Comparison of ENCODE assay signal across 13 mouse cellular contexts in genomic region chr11:118773076-118773583, GRCm38 (mm10).
DNase-seq lines count a peak whose midpoint lies in the region; ATAC-seq and TF ChIP-seq lines count a peak whose summit lies in the region.
"Had no signal": no experiment of that assay in that cellular context is flagged by ENCODE, and none has a peak within 500 bp of the region (broad histone marks: within the 10 kb centered on the region; RNA-seq: fewer than 3 reads in every experiment).

No protein-coding gene starts in this region.

- ATAC-seq in frontal cortex, adult (ENCODE audit: low TSS enrichment), result peak; percentile 58
- ATAC-seq in hindbrain, postnatal 0 days, result no peak
- no peak for ATAC-seq in neural tube, embryonic 15.5 days (ENCODE audit: low FRiP score)
- ATAC-seq in inflammation-experienced regulatory T-cells, adult 6 months, result no peak

- H3K4me3 ChIP-seq in hindbrain, postnatal 0 days (ENCODE audit: low read length), result no peak overlapping the region
- no peak overlapping the region for H3K4me3 ChIP-seq in neural tube, embryonic 15.5 days (replicated peaks)
- H3K4me3 ChIP-seq: heart, adult 2 months had no signal

- no peaks in the 10 kb centered on the region for H3K9me3 ChIP-seq in hindbrain, postnatal 0 days (ENCODE audit: low read length)
- H3K9me3 ChIP-seq in neural tube, embryonic 15.5 days (replicated peaks), result no peaks in the 10 kb centered on the region

- no peaks in the 10 kb centered on the region for H3K27me3 ChIP-seq in hindbrain, postnatal 0 days (ENCODE audit: insufficient read depth, low read length)
- H3K27me3 ChIP-seq in neural tube, embryonic 15.5 days (replicated peaks), result no peaks in the 10 kb centered on the region

- no peak overlapping the region for H3K4me2 ChIP-seq in hindbrain, postnatal 0 days (ENCODE audit: low read depth, low read length)
- no peak overlapping the region for H3K4me2 ChIP-seq in neural tube, embryonic 15.5 days
- H3K4me2 ChIP-seq: lung, embryonic 14.5 days had no signal

- H3K27ac ChIP-seq in hindbrain, postnatal 0 days, result peak overlapping the region; percentile 32; the same call in 1 of the 2 replicates
- H3K27ac ChIP-seq in neural tube, embryonic 15.5 days (replicated peaks), result peak overlapping the region; percentile 84
- H3K27ac ChIP-seq: heart, adult 2 months had no signal

- no peaks in the 10 kb centered on the region for H3K36me3 ChIP-seq in hindbrain, postnatal 0 days (ENCODE audit: insufficient read depth, low read length)
- H3K36me3 ChIP-seq in neural tube, embryonic 15.5 days, result no peaks in the 10 kb centered on the region

- peaks cover 16% of the 10 kb centered on the region for H3K4me1 ChIP-seq in hindbrain, postnatal 0 days (ENCODE audit: insufficient read depth, low read length)
- H3K4me1 ChIP-seq in neural tube, embryonic 15.5 days, result peaks cover 73% of the 10 kb centered on the region

- no peak overlapping the region for H3K9ac ChIP-seq in hindbrain, postnatal 0 days (replicated peaks; ENCODE audit: low read length)
- H3K9ac ChIP-seq in neural tube, embryonic 15.5 days (replicated peaks), result no peak overlapping the region
- H3K9ac ChIP-seq: lung, embryonic 14.5 days had no signal

- DNase-seq in frontal cortex, postnatal 14 days (ENCODE audit: low spot score in 2 of 2), result no peak
- peak; percentile 73 for DNase-seq in right cerebral cortex, adult 18-20 months
- DNase-seq in right cerebral cortex, postnatal 36 days (ENCODE audit: low spot score in 2 of 2), result no peak
- DNase-seq in hindbrain, postnatal 0 days (ENCODE audit: low spot score), result no peak
- DNase-seq in cerebellum, adult 9-11 months, result no peak
- DNase-seq: cerebellum, adult 11 months; heart, adult 2 months; kidney, adult 8-10 months; liver; lung, embryonic 14.5 days had no signal

- no peak for TF ChIP-seq CTCF in hindbrain, postnatal 0 days (IDR thresholded peaks at IDR 0.05; ENCODE audit: low read depth)

- WGBS in hindbrain, postnatal 0 days, result 31% methylated on average over 12 of the region's 12 CpGs
- WGBS in neural tube, embryonic 15.5 days, result 27% methylated on average over 12 of the region's 12 CpGs
